Mouse (Mus musculus): ENCODE data around the gene Ccnl1. TPM values are rescaled to one million over a fixed set of nuclear protein-coding genes. Genes with fewer than 3 reads are reported as not detected.

The Ccnl1 gene
- total and polyA plus RNA-seq, 2 experiments from 2014 or later = 38.7 to 58.4 TPM

- DNase-seq (ENCODE audit: low spot score) (peak; percentile 5), ATAC-seq (ENCODE audit: low FRiP score) (no peak)
- Histone ChIP-seq H3K4me3 (ENCODE audit: low read depth, low read length) (no peak overlapping the region), H3K9ac (replicated peaks; ENCODE audit: low read length, poor library complexity, severe bottlenecking) (no peak overlapping the region), H3K27ac (ENCODE audit: low read depth, low read length) (no peak overlapping the region), H3K9me3 (ENCODE audit: low read length) (no peaks in the 10 kb centered on the region), H3K36me3 (ENCODE audit: insufficient read depth, low read length) (no peaks in the 10 kb centered on the region), H3K4me2 (ENCODE audit: low read depth, low read length, poor library complexity, severe bottlenecking) (no peak overlapping the region), H3K27me3 (ENCODE audit: insufficient read depth, low read length) (no peaks in the 10 kb centered on the region), H3K4me1 (ENCODE audit: insufficient read depth, low read length) (no peaks in the 10 kb centered on the region)
- WGBS = 75% methylated on average over 11 of the region's 11 CpGs
- TF ChIP-seq CTCF (IDR thresholded peaks at IDR 0.05) = no peak
Observed at GRCm38 (mm10) chr3:65992395-65993340, 34.6 kb upstream of the Ccnl1 start.

GRCm38 (mm10) chr3:65990957-65991646 is 33.1 kb upstream of the Ccnl1 start:
- no peak overlapping the region for H3K9ac ChIP-seq (replicated peaks; ENCODE audit: low read length, poor library complexity, severe bottlenecking)
- ATAC-seq (ENCODE audit: low FRiP score) (no peak), DNase-seq (ENCODE audit: low spot score) (peak; percentile 75)
- H3K4me1 ChIP-seq (ENCODE audit: insufficient read depth, low read length) = no peaks in the 10 kb centered on the region
- H3K4me2 ChIP-seq (ENCODE audit: low read depth, low read length, poor library complexity, severe bottlenecking) = no peak overlapping the region
- H3K27me3 ChIP-seq (ENCODE audit: insufficient read depth, low read length) = no peaks in the 10 kb centered on the region
- 19% methylated on average over 3 of the region's 3 CpGs for WGBS
- TF ChIP-seq CTCF (IDR thresholded peaks at IDR 0.05) = peak; percentile 83
- H3K27ac ChIP-seq (ENCODE audit: low read depth, low read length) = no peak overlapping the region
- no peaks in the 10 kb centered on the region for H3K36me3 ChIP-seq (ENCODE audit: insufficient read depth, low read length)
- no peak overlapping the region for H3K4me3 ChIP-seq (ENCODE audit: low read depth, low read length)
- no peaks in the 10 kb centered on the region for H3K9me3 ChIP-seq (ENCODE audit: low read length)

GRCm38 (mm10) chr3:65990524-65990923 is 32.5 kb upstream of the Ccnl1 start:
- no peaks in the 10 kb centered on the region for H3K9me3 ChIP-seq (ENCODE audit: low read length)
- WGBS = 75% methylated on average over 4 of the region's 4 CpGs
- TF ChIP-seq CTCF (IDR thresholded peaks at IDR 0.05) = no peak

GRCm38 (mm10) chr3:65988711-65989495 is 30.9 kb upstream of the Ccnl1 start:
- WGBS = 85% methylated on average over 8 of the region's 8 CpGs
- no peak for TF ChIP-seq CTCF (IDR thresholded peaks at IDR 0.05)
- no peak overlapping the region for H3K4me2 ChIP-seq (ENCODE audit: low read depth, low read length, poor library complexity, severe bottlenecking)

More at GRCm38 (mm10) chr3:65990524-65990923, 32.5 kb upstream of the Ccnl1 start:
- no peak for ATAC-seq (ENCODE audit: low FRiP score)
- no peaks in the 10 kb centered on the region for H3K27me3 ChIP-seq (ENCODE audit: insufficient read depth, low read length)
- no peak overlapping the region for H3K27ac ChIP-seq (ENCODE audit: low read depth, low read length)
- no peak overlapping the region for H3K4me3 ChIP-seq (ENCODE audit: low read depth, low read length)
- H3K9ac ChIP-seq (replicated peaks; ENCODE audit: low read length, poor library complexity, severe bottlenecking) = no peak overlapping the region
- H3K36me3 ChIP-seq (ENCODE audit: insufficient read depth, low read length) = no peaks in the 10 kb centered on the region
- no peak overlapping the region for H3K4me2 ChIP-seq (ENCODE audit: low read depth, low read length, poor library complexity, severe bottlenecking)
- DNase-seq (ENCODE audit: low spot score) = no peak
- H3K4me1 ChIP-seq (ENCODE audit: insufficient read depth, low read length) = no peaks in the 10 kb centered on the region

GRCm38 (mm10) chr3:65976296-65976695 is 18.2 kb upstream of the Ccnl1 start:
- Histone ChIP-seq H3K9ac (replicated peaks; ENCODE audit: low read length, poor library complexity, severe bottlenecking) (no peak overlapping the region), H3K4me3 (ENCODE audit: low read depth, low read length) (no peak overlapping the region), H3K27me3 (ENCODE audit: insufficient read depth, low read length) (no peaks in the 10 kb centered on the region), H3K9me3 (ENCODE audit: low read length) (no peaks in the 10 kb centered on the region), H3K36me3 (ENCODE audit: insufficient read depth, low read length) (no peaks in the 10 kb centered on the region), H3K4me1 (ENCODE audit: insufficient read depth, low read length) (0 out of 2 replicates have a peak, but pooled peaks cover 2% of the 10 kb centered on the region), H3K4me2 (ENCODE audit: low read depth, low read length, poor library complexity, severe bottlenecking) (no peak overlapping the region), H3K27ac (ENCODE audit: low read depth, low read length) (no peak overlapping the region)
- ATAC-seq (ENCODE audit: low FRiP score) (no peak), DNase-seq (ENCODE audit: low spot score) (no peak)
- 55% methylated on average over 3 of the region's 3 CpGs for WGBS
- no peak for TF ChIP-seq CTCF (IDR thresholded peaks at IDR 0.05)

More at GRCm38 (mm10) chr3:65988711-65989495, 30.9 kb upstream of the Ccnl1 start:
- no peak overlapping the region for H3K27ac ChIP-seq (ENCODE audit: low read depth, low read length)
- ATAC-seq (ENCODE audit: low FRiP score) (no peak), DNase-seq (ENCODE audit: low spot score) (no peak)
- no peaks in the 10 kb centered on the region for H3K27me3 ChIP-seq (ENCODE audit: insufficient read depth, low read length)
- no peaks in the 10 kb centered on the region for H3K9me3 ChIP-seq (ENCODE audit: low read length)
- no peaks in the 10 kb centered on the region for H3K36me3 ChIP-seq (ENCODE audit: insufficient read depth, low read length)
- H3K9ac ChIP-seq (replicated peaks; ENCODE audit: low read length, poor library complexity, severe bottlenecking) = no peak overlapping the region
- H3K4me1 ChIP-seq (ENCODE audit: insufficient read depth, low read length) = no peaks in the 10 kb centered on the region
- H3K4me3 ChIP-seq (ENCODE audit: low read depth, low read length) = no peak overlapping the region
